Mouse (Mus musculus) liver, embryonic 14.5 days (tissue): ENCODE data around the gene 4930402H24Rik.

Experiments used
- CTCF ChIP-seq: IDR thresholded peaks from 2 replicates; pipeline ENCODE4 v1.5.1; 2016; ENCODE audit warnings: antibody characterized with exemption, low read depth, control low read depth
- EP300 ChIP-seq: IDR thresholded peaks from 2 replicates; pipeline ENCODE4 v1.6.1; 2016; ENCODE audit warnings: antibody characterized with exemption, low read depth

GRCm38 (mm10) chr2:130906584-130907315 is 544 bp upstream of the 4930402H24Rik start:
- TF ChIP-seq CTCF (no peak), EP300 (no peak)
